ENCODE assay signal across 14 mouse cellular contexts in genomic region chr12:17769476-17770172, GRCm38 (mm10).
DNase-seq lines count a peak whose midpoint lies in the region; ATAC-seq and TF ChIP-seq lines count a peak whose summit lies in the region.
"Had no signal": no experiment of that assay in that cellular context is flagged by ENCODE, and none has a peak within 500 bp of the region (broad histone marks: within the 10 kb centered on the region; RNA-seq: fewer than 3 reads in every experiment).

No protein-coding gene starts in this region.

- no peaks in the 10 kb centered on the region for H3K36me3 ChIP-seq in liver, adult 2 months (ENCODE audit: control insufficient read depth, insufficient read depth, low read length)
- no peaks in the 10 kb centered on the region for H3K36me3 ChIP-seq in heart, embryonic 10.5 days
- H3K36me3 ChIP-seq in liver, embryonic 13.5 days, result no peaks in the 10 kb centered on the region
- H3K36me3 ChIP-seq in macrophage (ENCODE audit: inconsistent target), result no peaks in the 10 kb centered on the region
- H3K36me3 ChIP-seq: limb, embryonic 15.5 days; stomach, embryonic 15.5 days had no signal

- H3K9me3 ChIP-seq in heart, embryonic 10.5 days, result no peaks in the 10 kb centered on the region
- no peaks in the 10 kb centered on the region for H3K9me3 ChIP-seq in liver, embryonic 13.5 days (replicated peaks)
- H3K9me3 ChIP-seq: limb, embryonic 15.5 days; stomach, embryonic 15.5 days had no signal

- H3K79me2 ChIP-seq in liver, adult 2 months (ENCODE audit: control insufficient read depth, insufficient read depth, low read length), result no peaks in the 10 kb centered on the region; the same call in 1 of the 2 replicates
- peaks cover 84% of the 10 kb centered on the region for H3K79me2 ChIP-seq in macrophage (ENCODE audit: inconsistent target)

- H3K27me3 ChIP-seq in liver, adult 2 months (ENCODE audit: control insufficient read depth, insufficient read depth, low read length), result no peaks in the 10 kb centered on the region
- peaks cover 9% of the 10 kb centered on the region; the same call in 1 of the 2 replicates for H3K27me3 ChIP-seq in heart, embryonic 10.5 days (ENCODE audit: insufficient read depth, poor library complexity, severe bottlenecking)
- H3K27me3 ChIP-seq in liver, embryonic 13.5 days, result no peaks in the 10 kb centered on the region
- H3K27me3 ChIP-seq: limb, embryonic 15.5 days; stomach, embryonic 15.5 days had no signal

- no peak overlapping the region for H3K9ac ChIP-seq in liver, adult 2 months (ENCODE audit: low read depth, low read length)
- no peak overlapping the region for H3K9ac ChIP-seq in liver, embryonic 13.5 days
- H3K9ac ChIP-seq: limb, embryonic 15.5 days; stomach, embryonic 15.5 days had no signal

- H3K4me3 ChIP-seq in liver, adult 2 months (ENCODE audit: insufficient read depth, low read depth, low read length), result no peak overlapping the region
- H3K4me3 ChIP-seq in heart, embryonic 10.5 days, result no peak overlapping the region
- no peak overlapping the region for H3K4me3 ChIP-seq in liver, embryonic 13.5 days (replicated peaks)
- no peak overlapping the region for H3K4me3 ChIP-seq in macrophage (ENCODE audit: inconsistent target)
- H3K4me3 ChIP-seq: erythroblast, embryonic 14.5 days; limb, embryonic 15.5 days; stomach, embryonic 15.5 days had no signal

- TF ChIP-seq POLR2A in liver, adult 2 months (IDR thresholded peaks at IDR 0.05; ENCODE audit: extremely low read depth, insufficient read depth, low read length), result no peak

- DNase-seq in liver, adult 2 months (ENCODE audit: extremely low read depth, low read depth, low spot score), result peak; percentile 14
- no peak for DNase-seq in liver
- DNase-seq in heart, embryonic 10.5 days (ENCODE audit: low spot score), result peak; percentile 86
- no peak for DNase-seq in liver, embryonic 13.5 days
- DNase-seq in adrenal gland, adult 8-10 months, result no peak
- DNase-seq in layer of hippocampus, postnatal 36 days, result no peak
- DNase-seq in urinary bladder, postnatal 25 days (ENCODE audit: low spot score), result no peak
- DNase-seq: cerebellum, adult 11 months had no signal

- H3K4me1 ChIP-seq in liver, adult 2 months (ENCODE audit: control insufficient read depth, insufficient read depth, low read length), result peaks cover 4% of the 10 kb centered on the region
- peaks cover 30% of the 10 kb centered on the region for H3K4me1 ChIP-seq in heart, embryonic 10.5 days
- peaks cover 13% of the 10 kb centered on the region for H3K4me1 ChIP-seq in liver, embryonic 13.5 days (replicated peaks)
- H3K4me1 ChIP-seq: limb, embryonic 15.5 days; stomach, embryonic 15.5 days had no signal

- 0 out of 2 replicates have a peak, but pooled peaks have one; percentile 10 for ATAC-seq in liver, embryonic 13.5 days (ENCODE audit: low read depth)
- ATAC-seq: CD4-positive, CD25-positive, alpha-beta regulatory T cell, adult 4 months; intestine, postnatal 0 days had no signal

- H3K27ac ChIP-seq in liver, adult 2 months (replicated peaks; ENCODE audit: insufficient read depth, low read depth, low read length), result peak overlapping the region; percentile 76
- peak overlapping the region; percentile 12 for H3K27ac ChIP-seq in heart, embryonic 10.5 days
- no peak overlapping the region for H3K27ac ChIP-seq in liver, embryonic 13.5 days
- peak overlapping the region; percentile 93 for H3K27ac ChIP-seq in macrophage
- H3K27ac ChIP-seq: limb, embryonic 15.5 days; stomach, embryonic 15.5 days had no signal

- 47% methylated on average over 2 of the region's 2 CpGs for WGBS in liver, adult 2 months
- whole genome bisulfite sequencing in heart, embryonic 10.5 days, result 14% methylated on average over 2 of the region's 2 CpGs
- 30% methylated on average over 2 of the region's 2 CpGs for WGBS in liver, embryonic 13.5 days (ENCODE audit: insufficient replicate concordance)
- 42% methylated on average over 2 of the region's 2 CpGs for WGBS in macrophage (ENCODE audit: missing documents)

- no peak overlapping the region for H3K4me2 ChIP-seq in liver, embryonic 13.5 days
- H3K4me2 ChIP-seq: limb, embryonic 15.5 days; stomach, embryonic 15.5 days had no signal

- no peak for TF ChIP-seq CTCF in liver, adult 2 months (IDR thresholded peaks at IDR 0.05; ENCODE audit: low read depth, low read length)

Comparison
In these comparisons a context has a peak if more than half of its experiments do, and no peak if none do; other contexts are left out.
1. DNase-seq: peak in liver, adult 2 months (single experiment) and heart, embryonic 10.5 days (single experiment); none in liver (single experiment), liver, embryonic 13.5 days (single experiment), adrenal gland, adult 8-10 months (single experiment), layer of hippocampus, postnatal 36 days (0 of 2) and urinary bladder, postnatal 25 days (single experiment).